Mouse (Mus musculus) brain, adult 2 months (tissue): ENCODE measurements around the gene Pvalb.

Experiments
- DNase-seq: peaks from one replicate; pipeline ENCODE4 v3.0.0; 2011; ENCODE audit warnings: low read depth, low spot score

Gene Pvalb

DNA sequence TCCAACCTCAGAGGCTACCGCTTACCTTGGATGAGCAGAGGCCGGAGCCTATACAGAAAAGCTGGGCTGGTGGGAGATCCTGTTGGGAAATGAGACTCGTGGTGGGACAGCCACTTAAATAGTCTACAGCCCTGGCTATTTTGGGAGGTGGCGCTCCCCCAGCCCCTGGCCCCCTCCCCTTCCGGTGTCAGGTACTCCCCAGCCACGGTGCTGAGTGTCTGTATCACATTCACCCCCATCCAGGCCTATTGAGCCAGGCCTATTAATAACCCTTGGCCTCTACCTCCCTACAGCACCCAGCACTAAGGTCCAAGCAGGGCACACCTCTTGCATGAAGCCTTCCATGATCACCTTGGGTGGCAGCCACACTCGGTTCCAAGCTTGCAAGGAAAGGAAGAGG, at the start of gene Pvalb:
Gene Pvalb (minus strand): TSS at position 89 of the 400 bp plus-strand sequence.
- no peak for DNase-seq

DNA sequence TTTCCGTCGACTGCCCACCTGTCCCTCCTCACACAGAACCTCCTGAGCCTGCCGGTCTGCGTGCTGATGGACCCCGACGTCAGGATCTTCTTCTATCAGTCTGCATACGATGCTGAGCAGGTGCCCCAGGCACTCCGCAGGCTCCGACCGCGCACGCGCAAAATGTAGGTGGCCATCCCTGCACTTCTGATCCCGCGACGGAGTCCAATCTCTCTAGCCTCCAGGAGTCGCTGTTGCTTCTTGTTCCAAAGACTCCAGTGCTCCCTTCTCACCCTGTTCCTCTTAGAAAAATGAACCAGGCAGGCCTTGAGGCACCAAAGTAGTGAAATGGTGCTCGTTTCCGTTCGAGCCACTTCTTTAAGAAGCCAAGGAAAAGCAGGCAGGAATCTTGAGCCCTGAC, 48.6 kb upstream of the Pvalb start:
- DNase-seq, result peak; percentile 83

DNA sequence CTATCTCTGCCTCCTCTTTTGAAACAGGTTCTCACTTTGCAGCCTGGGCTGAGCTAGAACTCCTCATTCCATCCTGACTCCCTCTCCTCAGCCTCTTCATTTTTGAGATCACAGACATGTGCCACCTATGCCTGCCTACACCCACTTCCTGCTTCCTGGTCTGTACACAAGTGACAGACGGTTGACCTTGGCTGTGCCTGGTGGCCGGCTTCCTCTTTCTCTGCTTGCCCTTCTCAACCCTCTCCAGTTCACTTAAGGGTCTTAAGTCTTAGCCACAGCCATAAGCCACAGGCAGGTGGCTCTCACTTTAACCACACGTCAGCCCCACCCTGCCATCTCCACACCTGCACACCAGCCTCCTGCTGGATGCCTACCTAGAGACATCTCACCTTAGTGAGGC, 42.2 kb upstream of the Pvalb start:
- DNase-seq, result no peak

DNA sequence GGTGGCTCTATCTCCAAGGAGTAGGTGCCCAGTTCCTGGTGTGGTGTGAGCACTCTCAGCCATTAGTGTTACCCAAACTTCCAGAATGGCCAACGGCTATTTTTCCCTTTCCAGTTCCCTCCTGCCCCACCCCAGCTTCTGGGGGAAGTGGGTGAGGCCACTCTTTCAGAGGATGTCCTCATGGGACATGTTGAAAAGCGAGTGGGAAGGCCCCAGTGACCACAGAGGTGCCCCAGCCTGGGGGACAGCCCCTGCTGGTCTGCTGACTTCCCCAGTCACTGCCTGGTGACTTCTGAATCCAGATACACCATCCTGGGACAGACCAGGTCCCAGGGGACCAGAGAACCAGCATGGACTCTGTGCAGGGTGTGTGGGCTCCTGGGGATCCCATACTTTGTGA, 41.5 kb upstream of the Pvalb start:
- DNase-seq, result no peak

DNA sequence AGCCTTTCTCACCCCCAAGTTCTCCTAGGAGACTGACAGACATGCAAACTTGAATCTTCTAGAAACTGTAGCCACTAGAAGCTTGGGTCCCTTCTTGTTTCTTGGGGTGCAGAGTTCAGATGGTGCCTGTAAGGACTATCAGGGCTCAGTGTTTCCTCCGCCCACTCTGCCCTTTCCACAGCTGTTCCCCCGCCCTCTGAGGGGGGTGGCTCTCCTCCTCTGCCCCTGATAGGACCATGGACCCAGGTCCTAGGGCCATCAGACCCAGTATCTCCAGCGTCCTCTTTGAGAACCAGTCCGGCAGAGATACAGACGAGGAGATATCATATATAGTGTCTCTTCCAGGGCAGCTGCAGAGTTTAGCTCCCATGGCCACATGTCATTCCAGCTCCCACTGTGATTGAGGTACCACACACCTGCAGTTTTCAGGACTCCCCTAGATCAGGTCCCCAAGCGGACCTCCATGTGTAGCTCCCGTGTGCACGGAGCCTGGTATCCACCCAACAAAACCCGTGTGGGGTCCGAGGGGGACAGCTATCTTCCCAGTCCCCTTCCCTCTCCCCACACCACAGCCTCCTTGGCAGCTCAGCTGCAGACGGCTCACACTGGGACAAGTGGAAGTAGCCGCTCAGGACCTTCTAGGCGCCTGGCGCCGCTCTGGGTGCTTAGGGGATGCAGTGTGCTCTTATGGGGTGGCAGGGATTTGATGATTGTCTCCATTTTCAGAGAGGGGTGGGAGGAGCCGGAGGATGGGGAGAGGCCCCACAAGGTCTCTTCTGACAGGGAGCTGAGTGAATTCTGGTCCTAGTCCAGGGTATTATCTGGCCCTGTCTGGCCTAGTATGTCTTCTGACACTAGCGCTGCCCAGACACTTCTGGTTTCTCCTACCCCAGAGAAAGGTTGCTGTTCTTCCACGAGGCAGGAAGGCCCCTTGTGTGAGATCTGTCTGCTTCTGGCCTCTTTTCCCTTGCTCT, 40.2 kb upstream of the Pvalb start:
- DNase-seq, result no peak

DNA sequence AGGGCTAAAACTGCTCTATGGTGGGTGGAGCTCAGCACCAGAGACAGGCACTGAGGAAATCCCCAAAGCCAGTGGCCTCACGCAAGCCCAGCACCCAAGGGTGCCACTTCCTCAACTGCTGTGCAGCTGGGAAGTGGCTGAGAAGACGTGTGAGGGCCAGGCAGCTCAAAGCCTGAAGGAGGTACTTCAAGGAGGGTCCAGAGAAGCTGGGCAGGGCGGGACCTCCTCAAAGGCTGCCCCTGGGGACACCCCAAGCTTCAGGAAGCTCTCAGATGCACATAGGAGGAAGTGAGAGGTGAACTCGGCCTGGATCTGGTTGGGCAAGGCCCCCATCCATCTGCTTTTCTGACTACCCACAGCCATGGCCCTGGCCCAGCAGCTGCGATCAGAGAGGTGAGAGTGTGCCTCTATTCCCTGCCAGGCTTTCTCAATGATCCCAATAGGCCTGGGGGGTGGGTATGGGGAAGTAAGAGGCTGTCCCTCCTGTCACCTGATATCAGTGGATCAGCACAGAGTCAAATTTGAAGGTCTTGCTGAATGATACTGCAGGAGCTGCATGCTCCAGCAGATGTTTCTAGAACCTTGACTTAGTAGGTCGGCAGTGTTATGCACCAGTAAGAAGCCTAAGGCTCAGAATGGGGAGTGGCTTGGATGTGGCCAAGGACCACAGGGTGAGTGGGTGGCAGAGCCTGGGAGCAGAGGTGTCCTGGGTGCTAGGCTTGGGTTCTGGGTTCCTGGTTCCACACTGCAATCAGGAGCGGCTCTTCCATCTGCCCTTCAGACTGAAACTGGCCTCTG, 38.7 kb upstream of the Pvalb start, which contains the start of gene Ncf4:
Gene Ncf4 (plus strand): TSS at position 107 of the 798 bp plus-strand sequence.
- DNase-seq, result peak; percentile 48

DNA sequence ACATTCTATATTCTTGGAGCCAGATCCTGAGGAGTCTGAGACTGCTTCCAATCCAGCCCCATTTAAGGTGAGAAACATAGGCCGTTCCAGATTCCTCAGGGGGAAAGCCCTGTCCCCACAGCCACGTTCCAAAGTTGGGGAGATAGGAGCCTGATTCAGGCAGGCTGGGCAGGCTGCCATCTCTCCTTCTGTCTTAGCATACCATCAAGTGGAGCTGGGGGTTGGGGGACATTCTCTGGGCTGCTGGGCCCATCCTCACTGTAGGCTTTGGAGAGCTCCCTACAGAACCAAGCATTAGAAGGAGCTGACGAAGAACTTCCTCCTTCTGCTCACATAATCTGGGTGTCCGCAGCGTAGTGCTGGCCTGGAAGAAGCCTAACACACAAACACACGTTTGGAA, 37.6 kb upstream of the Pvalb start:
- DNase-seq, result no peak

DNA sequence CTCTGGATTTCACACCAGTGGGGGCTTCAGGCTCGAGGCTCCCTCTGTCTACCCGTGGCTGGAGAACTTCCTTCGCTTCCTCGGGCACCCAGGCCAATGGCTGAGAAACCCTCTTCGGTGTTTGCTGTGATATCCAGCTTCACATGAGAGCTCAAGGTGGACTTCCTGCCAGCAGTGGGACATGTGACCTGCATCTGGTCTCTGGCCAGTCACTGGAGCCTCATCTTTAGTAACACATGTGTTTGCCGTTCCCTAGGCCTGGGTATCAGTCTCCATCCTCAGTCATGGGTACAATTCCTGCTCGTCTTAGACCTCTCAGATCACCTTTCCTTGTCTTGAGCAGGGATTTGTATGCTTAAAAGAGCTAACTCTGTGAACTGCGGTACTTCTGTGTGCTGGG, 36.9 kb upstream of the Pvalb start:
- no peak for DNase-seq

DNA sequence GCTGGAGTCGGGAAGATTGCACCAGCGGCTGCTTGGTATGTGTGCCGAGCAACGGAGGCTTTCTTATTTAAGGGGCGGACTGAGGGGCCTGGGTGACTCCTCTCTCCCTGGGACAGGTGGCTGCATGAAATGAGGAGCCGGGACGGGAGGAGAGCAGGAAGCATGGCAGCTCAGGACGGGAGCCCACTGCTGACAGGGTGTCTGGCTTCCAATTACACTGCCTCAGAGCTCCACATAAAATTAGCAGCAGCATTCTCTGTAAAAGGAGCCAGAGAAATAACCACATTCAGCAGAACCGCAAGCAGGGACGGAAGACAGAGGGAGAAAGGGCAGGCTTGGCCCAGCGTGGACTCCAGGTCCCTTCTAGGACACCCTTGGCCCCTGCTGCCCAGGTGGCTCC, 35.1 kb upstream of the Pvalb start:
- DNase-seq, result no peak

DNA sequence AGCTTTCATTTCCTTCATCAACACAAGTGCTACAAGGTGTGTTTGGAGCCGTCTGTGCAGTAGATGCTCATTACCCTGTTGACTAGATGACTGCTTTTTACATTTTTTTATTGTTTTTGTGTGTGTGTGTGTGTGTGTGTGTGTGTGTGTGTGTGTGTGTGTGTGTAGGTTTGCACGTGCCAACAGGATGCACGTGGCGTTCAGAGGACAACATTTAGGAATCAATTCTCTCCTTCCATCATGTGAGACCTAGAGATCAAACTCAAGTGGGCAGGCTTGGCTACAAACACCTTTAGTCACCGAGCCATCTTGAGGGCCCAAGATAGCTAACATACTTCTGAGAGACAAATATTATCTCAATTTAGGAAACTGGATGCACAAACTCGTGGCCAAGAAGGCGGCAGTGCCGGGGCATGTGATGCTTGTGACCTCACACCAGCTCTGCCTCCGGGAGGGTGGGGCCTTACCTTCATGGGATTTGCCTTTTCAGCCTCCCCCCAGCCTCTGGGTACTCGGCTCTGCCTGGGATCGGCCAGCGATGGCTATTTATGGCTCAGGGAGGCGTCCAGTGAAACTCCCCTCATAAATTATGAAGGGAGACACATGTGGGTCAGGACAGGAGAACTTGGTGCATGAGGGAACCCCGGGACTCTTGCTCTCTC, 33.9 kb upstream of the Pvalb start:
- no peak for DNase-seq

DNA sequence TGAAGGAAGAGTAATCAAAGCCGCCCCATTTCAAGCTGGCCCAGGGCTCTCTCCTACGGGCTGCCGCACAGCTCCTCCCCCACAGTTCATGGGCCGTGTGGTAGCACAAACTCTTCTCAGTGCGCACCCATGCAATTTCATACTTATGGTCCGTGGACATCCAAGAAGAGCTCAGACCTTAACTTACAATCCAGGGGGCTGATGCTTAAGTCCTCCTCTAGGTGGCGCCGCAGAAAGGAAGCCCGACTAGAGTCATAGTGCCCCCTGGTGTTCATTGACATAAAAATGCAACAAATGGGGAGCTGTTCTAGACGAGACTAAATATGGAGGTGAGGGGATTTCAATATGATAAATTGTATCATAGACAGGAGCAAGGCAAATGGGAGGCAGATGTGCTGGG, 33.3 kb upstream of the Pvalb start:
- peak; percentile 88 for DNase-seq

DNA sequence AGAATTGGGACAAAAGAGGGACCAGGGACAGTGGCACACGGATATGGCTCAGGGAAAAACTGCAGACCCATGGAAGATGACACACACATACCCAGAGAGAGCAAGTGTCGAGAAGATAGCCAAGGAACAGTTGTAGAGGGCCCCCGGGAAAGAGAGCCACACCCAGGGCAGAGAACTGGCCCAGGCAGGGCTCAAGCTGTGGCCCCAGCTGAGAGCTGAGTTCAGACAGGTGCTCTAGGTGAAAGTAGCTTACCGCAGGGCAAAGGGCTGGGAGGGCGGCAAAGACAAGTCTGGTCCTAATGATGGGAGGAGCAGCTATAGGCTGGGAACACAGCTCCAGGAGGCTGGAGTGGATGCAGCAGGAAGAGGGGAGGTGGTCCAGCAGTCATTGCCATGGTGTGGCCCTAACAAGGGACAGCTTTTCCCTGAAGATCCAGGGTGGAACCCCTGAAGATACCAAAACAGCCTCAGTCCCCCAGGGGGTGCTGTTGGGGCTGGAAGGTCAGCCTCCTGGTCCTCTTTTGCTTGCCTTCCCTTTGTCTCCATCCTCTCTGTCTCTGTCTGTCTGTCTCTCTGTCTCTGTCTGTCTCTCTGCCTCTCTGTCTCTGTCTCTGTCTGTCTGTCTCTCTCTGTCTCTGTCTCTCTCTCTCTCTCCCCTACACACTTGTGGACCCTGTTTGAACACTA, 28.8 kb upstream of the Pvalb start:
- DNase-seq, result no peak

DNA sequence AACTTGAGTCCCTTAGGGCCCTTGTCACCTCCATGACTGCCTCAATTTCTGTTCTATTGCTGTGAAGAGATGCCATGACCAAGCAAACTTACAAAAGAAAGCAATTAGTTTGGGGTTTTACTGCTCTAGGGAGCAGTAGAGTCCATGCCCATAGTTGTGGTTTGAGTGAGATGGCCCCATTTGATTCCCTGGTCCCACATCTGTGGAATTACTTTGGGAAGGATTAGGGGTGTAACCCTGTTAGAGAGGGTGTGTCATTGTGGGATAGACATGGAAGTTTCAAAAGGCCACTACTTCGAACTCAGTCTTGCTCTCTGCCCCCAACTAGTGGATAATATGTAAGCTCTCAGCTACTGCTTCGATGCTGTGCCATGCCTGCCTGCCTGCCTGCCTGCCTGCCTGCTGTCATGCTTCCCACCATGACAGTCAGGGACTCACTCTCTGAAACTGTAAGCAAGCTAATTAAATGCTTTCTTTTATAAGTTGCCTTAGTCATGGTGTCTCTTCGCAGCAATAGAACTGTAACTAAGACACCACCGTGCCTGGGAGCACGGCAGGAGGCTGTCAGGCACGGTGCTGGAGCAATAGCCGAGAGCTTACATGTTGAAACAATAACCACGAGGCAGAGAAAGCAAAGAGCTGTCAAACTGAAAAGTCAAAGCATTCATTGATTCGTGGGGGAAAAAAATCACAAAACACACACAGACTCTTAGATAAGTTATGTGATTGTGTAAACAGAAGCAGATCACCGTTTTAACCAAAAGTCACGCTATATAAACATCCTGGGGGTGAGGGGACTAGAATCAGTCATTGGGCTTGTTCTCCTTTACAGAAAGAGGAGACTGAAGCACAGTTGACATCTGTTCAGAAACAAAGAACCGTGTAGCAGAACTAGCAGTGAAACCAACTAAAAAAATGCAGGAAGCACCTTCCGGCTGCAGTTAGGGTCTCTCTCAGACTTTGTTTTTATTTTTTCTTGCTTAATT, 25.4 kb upstream of the Pvalb start:
- peak; percentile 41 for DNase-seq

DNA sequence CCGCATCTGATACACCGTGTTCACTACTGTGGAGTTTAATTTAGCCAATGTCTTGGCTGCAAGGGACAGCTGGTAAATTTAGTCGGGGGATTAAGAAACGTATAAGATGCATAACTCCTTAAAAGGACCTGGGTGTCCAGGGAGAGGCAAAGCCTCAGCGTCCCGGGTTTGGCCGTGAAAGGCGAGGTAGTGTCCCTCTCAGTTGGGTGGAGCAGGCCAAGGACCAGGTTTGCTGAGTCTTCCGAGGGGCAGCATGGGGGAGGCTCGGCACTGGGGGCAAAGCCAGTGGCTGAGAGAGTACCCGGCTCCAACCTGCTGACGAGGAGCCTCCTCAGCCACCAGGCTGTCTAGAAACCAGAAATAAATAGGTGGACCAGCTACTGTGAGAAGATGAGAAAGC, 21.6 kb upstream of the Pvalb start:
- no peak for DNase-seq

DNA sequence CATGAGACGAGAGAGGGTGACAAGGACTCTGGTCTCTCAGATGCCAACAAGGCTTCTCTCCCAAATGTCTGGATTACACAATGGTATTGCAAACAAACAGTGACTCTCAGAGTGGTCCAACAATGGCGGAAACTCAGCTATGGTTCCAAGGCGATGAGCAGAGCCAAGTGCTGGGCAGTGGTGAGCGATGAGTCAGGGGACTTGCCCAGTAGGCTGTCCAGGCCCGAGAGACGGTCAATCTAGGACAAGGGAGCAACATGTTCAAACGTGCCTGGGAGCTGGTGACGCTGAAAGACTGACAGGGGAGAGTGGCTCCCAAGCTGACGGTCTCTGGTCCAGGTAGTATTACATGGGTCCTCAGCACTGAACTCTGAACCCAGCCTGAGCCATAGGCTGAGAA, 9.1 kb upstream of the Pvalb start:
- no peak for DNase-seq

DNA sequence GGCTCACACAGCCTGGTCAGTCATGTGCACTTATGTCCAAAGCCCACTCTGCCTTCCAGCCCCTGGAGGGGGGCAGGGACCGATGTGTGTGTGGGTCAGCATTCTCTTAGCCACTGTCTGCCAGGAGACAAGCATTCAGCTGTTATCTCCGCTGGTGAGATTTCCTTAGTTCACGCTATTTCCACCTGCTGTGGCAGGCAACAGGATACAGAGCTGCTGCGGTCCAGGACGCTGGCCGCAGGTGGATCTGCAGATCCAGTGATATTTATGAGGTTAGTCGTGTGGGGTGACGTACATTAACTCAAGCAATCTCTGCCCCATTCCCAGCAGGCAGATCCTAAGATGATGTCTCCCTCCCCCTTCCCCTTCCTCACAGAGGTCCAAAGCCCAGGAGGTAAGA, 5.2 kb upstream of the Pvalb start:
- DNase-seq, result no peak

DNA sequence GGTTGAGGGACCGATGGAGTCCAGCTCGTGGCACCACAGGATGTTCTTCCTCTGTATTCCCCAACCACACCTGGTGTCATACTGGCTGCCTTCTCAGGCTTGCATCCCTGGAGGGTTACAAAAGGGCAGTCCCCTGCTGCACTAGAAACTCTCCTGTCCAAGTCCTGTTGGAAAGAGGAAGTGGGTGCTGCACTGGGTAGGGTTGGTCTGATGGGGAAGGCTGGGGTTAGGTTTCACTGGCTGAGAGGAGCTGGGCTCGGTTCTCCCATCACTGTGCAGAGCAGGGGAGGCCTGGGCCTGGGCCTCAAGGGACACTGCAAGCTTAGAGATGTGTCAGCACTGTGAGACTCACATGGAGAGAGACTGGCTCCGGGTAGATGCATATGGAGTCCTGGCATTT, 4.0 kb upstream of the Pvalb start:
- no peak for DNase-seq

DNA sequence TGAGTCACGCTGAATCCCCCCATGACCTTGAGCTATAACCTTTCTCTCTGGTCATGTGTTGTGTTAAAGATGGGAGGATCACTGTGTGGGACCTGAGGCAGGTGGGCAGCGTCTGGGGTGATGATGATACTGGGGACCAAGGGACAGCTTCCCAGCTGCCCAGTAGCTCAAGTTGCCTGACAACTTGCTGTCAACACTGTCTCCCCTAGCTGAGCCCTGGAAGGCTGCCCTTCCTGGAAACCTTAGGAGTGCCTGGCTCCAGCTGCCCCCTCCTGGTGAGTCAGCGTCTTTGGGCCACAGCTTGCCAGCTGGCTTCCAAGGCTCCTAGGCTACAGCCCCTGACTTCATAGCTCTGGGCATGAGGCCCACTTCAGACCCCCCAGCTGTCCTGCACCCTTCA, 1.0 kb downstream of the Pvalb start:
- DNase-seq, result peak; percentile 52

DNA sequence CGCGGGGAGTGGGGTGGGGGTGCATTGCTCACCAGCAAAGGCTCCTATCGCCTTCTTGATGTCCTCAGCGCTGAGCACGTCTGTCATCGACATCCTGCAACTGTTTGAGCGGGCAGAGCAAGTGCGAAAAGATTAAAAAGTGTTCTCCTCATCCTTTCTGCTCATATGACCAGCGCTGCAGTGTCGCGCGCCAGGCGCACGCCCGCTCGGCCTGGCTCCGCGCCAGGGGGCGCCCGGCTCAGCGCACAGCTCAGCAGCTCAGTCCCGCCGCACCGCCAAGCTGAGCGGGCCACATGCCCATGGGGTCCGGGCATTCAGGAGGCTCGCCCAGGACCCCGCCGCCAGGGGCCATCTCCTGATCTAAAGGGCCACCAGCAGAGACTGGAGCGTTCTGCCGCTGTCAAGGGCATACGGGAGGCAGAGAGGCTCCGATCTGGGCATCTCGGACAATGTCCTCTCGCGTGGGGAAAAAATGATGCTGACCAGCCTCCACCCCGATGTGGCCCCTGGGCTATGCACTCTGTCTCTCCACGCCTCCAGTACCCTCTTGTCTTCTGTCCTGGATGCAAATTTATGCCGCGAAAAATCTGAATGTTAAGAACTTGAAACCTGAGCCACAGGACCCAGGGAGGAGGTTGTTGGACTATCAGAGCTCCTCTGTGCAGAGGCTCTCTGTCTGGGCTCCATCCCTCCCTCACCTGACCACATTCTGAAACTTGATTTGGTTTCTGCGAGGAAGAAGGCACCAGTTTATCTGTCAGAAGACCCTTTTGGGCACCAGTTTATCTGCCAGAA, 1.9 kb downstream of the Pvalb start:
- peak; percentile 62 for DNase-seq
